Mouse (Mus musculus) cerebellum, adult 2 months (tissue): ENCODE measurements around the gene Ebf1.

Source experiments
- CTCF ChIP-seq: fragments of 200-500 bp; IDR thresholded peaks from 2 replicates; pipeline ENCODE4 v1.5.1; 2011; ENCODE audit warnings: low read depth, mild to moderate bottlenecking, control low read depth, low read length, moderate library complexity, borderline replicate concordance; ENCODE audit not compliant: insufficient read depth
- POLR2A ChIP-seq: fragments of 200-500 bp; IDR thresholded peaks from 2 replicates; pipeline ENCODE4 v1.6.1; 2011; ENCODE audit warnings: low read length, control low read depth, borderline replicate concordance; ENCODE audit not compliant: insufficient read depth

DNA sequence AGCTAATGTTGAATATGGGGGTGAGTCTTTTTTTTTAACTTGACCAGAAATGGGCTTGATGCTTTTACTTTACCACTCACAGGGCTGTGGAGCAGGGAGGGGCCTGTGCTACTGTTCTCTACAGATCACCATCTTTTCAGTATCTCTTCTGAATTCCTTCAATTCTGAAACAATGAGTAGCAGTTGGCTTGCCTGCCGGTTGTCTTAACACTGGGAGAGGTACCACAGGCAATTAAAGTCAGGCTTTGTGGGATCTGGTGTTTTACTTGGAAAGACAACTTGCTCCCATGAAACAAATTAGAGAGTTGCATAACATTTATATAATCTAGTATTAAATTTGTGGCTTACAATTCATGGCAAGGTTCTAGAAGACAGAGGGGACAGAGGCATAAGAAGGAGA is 294.6 kb downstream of the Ebf1 start:
- TF ChIP-seq CTCF: no peak
- TF ChIP-seq POLR2A: no peak
